Mouse (Mus musculus): Measurements from ENCODE around the gene Sec24d. TPM values are rescaled to one million over a fixed set of nuclear protein-coding genes. Genes with fewer than 3 reads are reported as not detected.
A peak's percentile ranks its signal among the peaks of the same experiment; 100 is the strongest.

Sec24d gene
- total RNA-seq, 2 experiments from 2014 or later: 22.0 to 24.2 TPM

DNA sequence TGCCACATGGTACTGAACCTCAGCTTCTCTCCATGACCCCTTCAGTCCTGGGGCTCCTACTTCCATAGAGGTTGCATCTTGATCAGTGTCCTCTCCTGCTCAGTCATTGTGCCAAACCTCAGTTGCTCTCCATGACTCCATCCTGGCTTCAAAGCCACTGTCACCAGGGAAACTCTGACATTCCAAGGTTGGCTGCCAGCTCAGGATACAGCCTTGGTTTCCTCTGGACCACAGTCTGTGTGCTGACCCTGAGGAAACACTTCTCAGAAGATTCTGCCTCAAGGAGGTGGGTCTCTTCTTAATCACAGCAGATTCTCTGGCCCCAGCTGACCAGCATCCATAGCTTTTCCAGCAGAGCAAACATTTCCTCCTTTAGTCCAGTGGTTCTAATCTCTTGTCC is 24.4 kb downstream of the Sec24d start:
- DNase-seq (ENCODE audit: low spot score in 2 of 2): no peak

DNA sequence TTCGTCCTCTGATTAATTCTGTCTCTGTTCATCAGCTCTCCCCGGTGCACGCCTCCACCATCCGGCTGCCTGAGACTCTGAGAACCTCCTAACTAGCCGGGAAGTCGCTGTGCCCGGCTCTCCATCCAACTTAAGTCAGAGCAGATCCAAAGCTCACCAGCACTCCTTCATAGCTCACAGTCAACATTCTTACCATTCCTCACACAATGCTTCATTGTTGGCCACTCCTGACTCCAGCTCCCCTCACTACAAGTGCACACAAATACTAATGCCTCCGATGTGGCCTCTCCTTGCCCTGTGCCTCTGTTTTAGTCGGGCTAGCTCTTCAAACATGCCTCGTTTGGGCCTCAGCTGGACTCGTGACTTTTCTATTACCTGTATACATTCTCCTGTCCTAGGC is 29.4 kb downstream of the Sec24d start:
- DNase-seq (ENCODE audit: low spot score in 2 of 2): no peak

DNA sequence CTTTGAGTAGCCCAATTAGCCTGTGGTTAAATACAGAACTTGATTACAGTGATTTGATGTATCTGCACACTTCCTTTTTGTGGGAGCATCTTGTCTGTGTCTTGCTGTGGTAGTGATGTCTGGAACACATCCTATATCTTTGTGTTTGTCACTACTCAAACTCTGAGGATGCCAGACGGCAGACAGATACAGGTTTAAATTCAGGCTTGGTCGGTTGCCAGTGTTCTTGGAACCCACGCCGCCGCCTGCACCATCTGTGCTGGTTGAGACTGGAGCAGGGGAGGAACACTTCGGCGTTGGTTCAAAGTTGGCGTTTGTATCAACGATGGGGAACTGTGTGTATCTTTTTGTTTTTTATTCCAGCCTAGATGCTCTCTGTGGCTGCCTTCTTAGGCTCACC is 31.0 kb downstream of the Sec24d start:
- peak; percentile 90 to 96 for DNase-seq (ENCODE audit: low spot score in 2 of 2)

DNA sequence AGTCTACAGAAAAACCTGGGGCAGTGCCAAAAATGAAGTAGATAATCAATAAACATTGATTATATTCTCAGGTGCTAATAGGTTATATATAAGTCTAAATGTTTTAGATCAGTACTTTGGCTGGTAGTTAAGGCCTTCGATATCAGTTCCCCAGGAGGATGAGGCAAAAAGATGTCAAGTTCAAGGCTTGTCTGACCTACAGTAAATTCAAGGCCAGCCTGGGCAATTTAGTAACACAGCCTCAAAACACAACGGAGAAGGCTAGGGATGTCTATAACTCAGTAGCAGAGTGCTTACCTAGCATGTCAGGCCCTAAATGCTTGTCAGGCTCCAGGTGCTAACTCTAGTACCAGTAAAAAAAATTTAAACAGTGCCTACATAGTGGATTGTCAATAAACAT is 34.3 kb downstream of the Sec24d start:
- DNase-seq (ENCODE audit: low spot score in 2 of 2): no peak

DNA sequence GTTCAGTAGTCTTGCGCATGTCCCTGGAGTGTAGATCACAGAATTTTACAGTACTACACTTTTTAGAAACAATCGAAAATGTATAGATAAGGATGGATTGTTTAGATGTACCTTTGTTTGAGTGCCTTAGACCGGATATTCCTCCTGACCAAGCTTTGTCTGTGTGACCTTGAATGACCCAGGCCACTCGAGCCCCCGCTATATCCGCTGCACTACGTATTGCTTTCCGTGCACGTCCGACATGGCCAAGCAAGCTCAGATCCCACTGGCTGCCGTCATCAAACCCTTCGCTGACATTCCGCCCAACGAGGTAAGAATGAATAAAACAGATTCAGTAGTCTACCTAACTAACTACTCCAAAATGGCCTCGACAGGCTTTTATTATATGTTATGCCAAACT is 38.4 kb downstream of the Sec24d start:
- no peak for DNase-seq (ENCODE audit: low spot score in 2 of 2)

DNA sequence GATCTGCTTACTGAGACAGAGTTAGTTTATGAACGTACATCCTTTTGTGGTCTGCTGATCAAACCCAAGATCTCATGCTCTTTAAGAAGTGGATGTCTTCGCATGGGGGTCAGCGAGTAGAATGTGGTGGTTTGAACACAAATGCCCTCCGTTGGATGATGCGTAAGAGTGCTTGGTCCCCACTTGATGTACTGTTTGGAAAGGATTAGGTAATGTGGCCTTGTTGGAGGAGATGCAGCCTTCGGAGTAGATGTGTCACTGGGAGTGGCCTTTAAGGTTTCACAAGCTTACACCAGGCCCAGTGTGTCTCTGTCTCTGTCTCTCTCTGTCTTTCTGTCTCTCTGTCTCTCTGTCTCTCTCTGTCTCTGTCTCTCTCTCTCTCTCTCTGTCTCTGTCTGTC is 40.2 kb downstream of the Sec24d start:
- no peak for DNase-seq (ENCODE audit: low spot score in 2 of 2)

DNA sequence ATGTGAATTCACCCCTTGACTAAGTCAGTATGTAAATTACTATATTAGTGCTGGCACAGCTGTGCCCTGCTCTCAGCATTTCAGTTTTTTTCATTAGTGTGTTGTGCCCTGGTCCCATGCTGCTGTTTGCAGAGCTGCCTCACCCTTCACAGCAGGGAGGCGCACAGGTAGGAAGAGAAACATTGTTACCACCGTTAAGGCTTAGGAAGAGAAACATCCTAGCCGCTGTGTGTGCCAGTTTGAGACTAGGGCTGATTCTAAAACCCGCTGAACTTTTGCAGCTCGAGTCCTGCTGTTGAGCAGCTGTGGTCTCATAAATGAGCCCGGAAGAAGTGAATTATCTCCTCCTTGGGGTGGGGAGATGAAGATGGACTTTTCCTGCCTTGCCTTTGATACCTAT is 41.9 kb downstream of the Sec24d start:
- DNase-seq (ENCODE audit: low spot score in 2 of 2): no peak

DNA sequence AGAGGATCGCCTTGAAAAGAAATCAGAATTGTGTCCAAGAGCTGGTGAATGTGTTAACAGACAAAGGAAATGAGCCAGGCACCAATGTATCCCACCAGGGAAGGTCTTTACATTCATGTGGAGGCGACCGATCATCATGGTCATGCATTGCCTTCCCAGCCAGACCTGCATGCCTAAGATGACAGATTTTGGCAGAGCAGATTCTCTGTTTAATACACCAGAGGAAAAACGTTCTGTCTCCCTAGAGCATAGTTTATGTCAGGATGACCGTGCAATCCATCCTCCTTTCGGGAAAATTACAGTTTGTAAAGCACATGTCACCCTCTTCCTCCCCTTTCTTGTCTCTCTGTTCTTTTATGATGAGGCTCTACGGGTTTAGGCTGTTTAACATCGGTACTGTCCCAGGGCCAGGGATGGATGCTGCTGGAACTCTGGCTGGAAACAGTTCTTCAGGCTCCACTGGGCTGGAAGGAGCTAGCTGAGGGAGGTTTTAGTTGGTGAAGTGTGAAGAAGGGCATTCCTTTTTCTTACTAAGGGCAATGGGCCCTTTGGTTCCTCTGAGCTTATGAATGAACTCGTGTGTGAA is 45.3 kb downstream of the Sec24d start:
- no peak for DNase-seq (ENCODE audit: low spot score in 2 of 2)

DNA sequence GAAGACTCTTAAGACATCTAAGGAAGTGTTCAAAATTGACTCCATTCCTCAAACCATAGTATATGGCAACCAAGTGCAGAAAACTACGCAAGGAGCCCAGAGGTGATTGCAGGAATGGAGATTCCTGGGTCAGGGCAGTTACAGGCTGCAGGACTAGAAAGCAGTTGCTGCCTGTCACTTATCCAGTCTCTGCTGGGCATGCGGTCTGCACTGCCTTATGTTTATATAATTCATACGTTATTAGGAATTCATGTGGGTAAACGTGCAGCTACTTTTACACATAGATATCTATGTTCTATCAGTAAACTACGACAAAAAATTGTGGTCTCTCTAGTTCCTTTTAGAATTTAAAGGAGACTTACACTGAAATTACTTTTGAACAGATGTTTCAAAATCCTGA is 46.2 kb downstream of the Sec24d start:
- DNase-seq (ENCODE audit: low spot score in 2 of 2): no peak

DNA sequence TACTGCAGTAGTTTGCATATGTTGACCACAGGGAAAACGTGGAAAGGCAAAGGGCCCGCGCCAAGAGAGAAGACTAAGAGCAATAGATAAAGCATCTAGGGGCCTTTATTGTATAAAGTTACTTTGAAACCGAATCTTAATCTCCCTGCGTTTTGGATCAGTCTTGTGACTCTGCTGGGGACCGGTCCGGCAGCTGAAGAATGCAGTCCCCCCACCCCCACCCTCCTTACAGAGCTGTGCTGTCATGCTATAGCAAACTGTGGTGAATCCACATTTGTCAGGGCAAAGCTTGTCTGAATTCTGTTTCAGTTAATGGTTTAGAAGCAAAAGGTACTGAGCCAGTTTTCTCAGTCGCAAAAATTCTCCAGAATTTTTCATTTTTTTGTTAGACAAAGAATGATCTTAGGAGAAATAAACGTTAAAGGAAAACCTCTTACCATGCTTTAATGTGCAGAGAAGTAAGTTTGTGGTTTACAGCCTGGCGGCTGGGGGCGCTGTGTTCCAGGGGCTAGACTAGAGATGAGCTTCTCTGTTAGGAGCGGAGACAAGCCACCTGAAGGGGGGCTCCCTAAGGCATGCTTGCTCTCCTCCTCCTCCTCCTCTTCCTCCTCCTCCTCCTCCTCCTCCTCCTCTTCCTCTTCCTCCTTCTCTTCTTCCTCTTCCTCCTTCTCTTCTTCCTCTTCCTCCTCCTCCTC is 46.8 kb downstream of the Sec24d start:
- no peak for DNase-seq (ENCODE audit: low spot score in 2 of 2)

DNA sequence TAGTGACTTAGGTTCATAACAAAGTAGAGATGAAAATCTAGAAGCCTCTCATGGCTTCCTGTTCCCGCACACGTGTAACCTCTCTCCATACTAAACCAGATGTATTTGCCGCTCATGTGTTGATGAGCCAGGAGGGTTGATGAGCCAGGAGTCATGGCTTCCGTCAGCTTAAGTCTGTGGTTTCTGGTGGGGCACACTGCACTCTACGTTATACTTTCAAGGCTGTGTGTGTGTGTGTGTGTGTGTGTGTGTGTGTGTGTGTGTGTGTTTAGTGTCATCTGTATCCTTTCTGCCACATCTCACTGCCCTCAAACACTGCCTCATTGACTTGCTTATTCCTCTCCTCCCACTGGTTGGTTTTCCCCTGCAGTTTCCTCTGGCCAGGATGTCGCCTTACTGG is 48.8 kb downstream of the Sec24d start:
- DNase-seq (ENCODE audit: low spot score in 2 of 2): no peak

DNA sequence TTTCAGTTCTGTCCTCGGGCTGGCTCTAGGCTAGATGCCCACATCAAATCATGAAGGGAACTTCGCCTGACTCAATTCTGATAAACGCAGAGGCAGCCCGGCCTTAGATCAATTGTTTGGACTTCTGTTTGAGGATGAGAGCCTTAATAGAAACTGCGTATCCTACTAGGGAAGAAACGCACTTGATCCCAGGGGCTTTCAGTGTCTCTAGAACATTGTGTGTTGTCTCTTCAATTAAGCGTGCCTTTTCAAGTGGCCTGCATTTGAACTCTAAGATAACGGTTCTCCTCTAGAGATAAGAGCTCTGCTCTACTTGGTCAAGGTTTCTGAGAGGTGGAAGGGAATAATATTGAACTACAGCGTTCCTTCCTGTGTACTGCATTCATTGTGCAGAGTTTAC is 49.8 kb downstream of the Sec24d start:
- DNase-seq (ENCODE audit: low spot score in 2 of 2): no peak

DNA sequence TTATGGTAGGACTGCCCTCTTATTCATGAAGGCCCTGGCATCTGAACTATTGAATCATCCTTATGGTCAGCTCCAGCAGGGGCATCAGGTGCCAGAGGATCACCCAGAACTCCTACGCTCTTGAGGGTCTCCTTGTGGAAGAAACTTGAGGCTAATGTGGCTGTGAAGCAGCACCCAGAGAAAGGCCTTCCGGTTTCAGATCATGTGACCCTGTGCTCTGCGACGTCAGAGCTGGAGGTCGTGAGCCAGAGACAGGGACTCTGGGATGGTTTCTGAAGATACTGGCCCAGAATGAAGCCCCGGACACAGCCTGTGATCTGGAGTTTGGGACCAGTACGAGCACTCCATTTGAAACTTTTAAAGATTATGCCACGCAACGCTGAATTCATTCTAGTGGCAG is 53.1 kb downstream of the Sec24d start:
- no peak for DNase-seq (ENCODE audit: low spot score in 2 of 2)

DNA sequence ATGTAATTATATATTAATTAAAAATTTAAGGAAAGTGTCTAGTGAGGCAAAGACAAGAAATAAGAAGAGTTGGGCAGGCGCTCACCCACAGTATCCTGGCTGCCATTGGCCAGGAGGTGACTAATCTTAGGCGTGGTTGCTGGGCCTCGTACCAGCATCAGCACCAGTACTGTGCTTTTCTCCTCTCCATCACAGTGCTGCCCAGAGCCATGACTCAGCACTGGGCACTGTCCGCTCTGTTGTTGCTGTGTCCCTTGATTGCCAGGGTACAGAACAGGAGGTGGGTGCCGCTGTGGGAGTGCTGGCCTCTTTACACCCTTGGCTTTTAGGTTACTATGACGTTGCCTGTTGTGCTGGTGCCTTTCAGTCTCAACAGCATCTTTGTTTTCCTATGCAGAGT is 54.4 kb downstream of the Sec24d start:
- peak in 1 of 2 experiments; percentile 33 for DNase-seq (ENCODE audit: low spot score in 2 of 2)

DNA sequence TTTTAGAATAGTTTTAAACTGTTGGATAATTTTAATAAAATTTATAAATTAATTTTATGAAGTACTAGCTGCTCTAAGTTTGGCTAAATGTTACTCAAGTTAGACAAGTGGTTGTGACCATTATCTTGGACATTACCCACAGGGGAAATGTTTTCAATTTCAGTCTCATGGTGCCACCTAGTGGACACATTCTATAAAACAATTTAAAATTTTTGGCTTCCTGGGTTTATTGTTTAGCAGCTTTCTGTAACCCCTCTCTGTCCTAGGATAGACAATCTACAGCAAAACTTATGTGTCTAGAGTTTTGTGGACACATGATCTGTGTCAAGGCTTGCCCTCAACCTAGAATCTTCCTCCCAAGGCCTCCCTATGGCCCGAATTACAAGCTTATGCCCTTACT is 54.9 kb downstream of the Sec24d start:
- peak in 1 of 2 experiments; percentile 62 for DNase-seq (ENCODE audit: low spot score in 2 of 2)

DNA sequence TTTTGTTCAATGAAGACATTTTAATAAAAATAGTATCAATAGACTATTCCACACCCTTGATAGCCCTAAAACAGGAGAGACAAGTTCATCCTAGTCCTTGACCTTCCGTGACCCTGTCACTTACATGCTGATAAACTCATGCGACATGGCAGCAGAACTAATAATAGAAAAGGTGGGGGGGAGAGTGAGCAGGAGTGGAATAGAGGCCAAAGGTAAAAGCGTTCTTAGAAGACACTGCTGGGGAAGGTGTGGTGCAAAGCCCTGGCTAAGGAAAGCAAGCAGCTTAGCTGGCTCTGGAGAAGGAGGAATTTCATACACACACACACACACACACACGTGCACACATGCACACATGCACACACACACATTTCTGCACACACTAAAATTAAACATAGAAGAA is 57.1 kb downstream of the Sec24d start:
- no peak for DNase-seq (ENCODE audit: low spot score in 2 of 2)

DNA sequence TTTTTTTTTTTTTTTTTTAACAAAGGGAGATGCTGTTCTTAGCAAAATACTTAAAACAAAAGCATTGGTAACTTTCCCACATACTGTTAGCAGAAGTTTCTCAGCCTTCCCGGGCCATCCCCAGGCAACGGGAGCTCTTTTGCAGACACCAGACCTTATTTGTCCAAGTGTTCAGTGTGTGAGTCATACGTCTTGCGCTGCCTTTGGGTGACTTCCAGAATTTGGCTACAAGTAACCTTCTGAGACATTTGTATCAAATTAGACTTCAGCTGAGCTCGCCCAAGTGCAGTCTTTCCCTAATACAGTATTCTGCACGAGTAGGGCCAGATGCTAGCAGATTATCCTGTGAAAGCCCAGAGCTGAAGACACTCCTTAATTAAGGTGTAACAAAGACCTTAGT is 62.0 kb downstream of the Sec24d start:
- no peak for DNase-seq (ENCODE audit: low spot score in 2 of 2)

DNA sequence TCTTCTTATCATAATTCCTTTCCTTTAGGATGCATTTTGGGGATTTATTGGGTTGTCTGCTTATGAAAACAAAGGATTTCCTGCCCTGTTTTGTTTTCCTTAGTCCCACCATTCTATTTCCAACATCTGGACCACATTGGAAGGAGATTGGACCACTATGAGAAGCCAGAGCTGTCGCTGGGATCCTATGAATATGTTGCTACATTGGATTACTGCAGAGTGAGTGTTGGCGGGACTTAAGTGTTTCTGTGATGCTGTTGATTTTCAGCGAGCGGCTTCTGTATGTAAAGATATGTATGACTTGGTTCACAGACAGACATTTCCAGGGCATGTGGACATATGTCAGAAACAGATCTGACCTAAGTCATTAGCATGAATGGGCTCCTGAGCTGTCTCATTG is 63.0 kb downstream of the Sec24d start:
- no peak for DNase-seq (ENCODE audit: low spot score in 2 of 2)

DNA sequence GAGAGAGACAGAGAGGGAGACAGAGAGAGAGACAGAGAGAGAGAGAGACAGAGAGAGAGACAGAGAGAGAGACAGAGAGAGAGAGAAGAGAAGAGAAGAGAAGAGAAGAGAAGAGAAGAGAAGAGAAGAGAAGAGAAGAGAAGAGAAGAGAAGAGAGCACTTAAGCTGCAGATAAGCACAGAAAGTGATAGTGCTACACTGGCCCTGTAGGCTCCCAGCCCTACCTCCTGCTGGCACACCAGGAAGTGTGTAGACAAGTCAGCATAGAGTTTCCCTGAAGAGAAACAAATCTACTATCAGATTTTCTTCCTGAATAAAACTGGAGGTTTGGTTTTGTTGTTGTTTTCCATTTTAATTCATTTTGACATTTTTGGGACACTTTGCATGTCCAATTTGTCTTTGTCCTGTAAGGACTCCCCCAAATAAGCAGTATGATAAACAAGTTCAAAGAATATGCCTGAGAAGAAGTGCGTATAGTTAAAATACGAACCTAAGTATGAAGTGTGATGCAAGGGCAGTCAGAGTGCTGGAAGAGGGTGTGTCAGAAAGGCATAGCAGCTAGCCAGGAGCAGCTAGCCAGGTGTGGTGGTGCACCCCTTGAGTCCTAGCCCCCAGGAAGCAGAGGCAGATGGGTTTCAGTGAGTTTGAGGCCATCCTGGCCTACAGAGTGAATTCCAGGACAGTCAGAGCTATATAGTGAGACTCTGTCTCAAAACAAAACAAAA is 65.2 kb downstream of the Sec24d start:
- no peak for DNase-seq (ENCODE audit: low spot score in 2 of 2)

DNA sequence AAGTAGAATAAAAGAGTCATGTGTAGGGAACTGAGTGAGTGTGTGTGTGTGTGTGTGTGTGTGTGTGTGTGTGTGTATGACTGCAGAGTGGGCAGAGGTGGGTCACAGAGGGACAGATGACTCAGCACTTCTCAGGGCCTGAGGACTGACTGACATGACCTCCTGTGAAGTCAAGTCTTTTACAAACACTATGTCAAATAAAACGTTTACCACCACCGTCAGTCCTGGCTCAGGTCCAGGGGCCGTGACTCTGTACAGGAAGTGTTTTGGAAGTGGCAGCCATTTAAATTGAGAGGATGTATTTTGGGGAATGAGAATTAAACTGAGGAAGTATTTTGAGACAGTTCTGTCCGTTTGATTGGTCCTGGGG is 65.8 kb downstream of the Sec24d start:
- no peak for DNase-seq (ENCODE audit: low spot score in 2 of 2)

DNA sequence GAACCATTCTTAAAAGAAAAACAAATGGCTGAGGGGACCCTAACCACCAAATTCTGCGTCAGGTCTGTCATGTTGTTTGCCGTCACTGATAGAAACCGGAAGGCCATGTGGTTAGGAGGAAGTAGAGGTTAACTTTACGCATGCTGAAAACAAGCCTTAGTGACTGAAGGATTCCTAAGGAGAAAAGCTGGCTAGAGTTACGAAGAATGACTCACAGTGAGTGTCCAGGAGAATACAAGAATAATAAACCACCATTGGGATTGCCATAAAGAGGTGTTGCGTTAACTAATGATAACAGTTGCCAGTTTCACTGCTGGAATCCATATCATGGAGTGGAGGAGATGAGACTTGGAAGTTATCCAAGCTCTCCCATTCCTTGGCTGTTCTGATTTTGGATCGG is 67.7 kb downstream of the Sec24d start:
- DNase-seq (ENCODE audit: low spot score in 2 of 2): no peak

DNA sequence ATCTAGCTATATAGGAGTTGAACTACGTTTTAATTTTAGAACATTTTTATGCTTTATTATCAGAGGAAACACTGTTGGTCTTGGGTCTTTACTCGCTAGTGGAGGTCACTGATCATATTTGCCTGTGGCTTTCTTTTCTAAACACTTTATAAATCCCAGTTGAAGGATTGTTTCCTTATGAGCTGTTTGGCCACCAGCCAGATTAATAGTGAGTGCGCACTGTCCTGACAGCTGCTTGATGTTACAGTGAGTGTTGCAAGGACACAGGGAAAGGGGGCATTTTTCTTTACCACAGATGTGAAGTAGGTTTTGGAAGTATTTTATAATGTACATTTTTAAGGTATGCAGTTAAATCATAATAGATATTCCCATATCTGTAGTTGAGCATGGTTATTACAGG is 68.2 kb downstream of the Sec24d start:
- no peak for DNase-seq (ENCODE audit: low spot score in 2 of 2)

DNA sequence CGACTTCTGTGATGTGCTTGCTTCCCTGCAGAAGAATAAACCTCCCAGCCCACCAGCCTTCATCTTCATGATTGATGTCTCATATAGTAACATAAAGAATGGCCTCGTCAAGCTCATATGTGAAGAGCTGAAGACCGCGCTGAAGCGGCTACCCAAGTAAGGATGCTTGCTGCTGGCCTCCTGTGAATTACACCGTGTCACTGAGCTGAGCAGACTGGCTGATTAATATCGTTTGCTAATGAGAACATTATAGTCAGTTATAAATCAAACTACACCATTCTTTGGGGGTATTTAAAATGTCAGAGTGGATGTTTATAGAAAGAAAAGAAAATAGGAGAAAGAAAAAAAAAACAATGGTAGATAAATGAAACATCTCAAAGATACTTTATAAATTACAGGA is 69.2 kb downstream of the Sec24d start:
- DNase-seq (ENCODE audit: low spot score in 2 of 2): no peak
